Mouse (Mus musculus) thymus, adult 2 months (tissue): Measurements from ENCODE around the gene Fyttd1.

Source experiments
- CTCF ChIP-seq: fragments of 200-500 bp; IDR thresholded peaks from 2 replicates; pipeline ENCODE4 v1.5.1; 2012; ENCODE audit warnings: mild to moderate bottlenecking, control low read depth, low read length, moderate library complexity, borderline replicate concordance; ENCODE audit not compliant: control insufficient read depth, poor library complexity, insufficient read depth; ENCODE audit errors: extremely low read depth
- POLR2A ChIP-seq: fragments of 200-500 bp; IDR thresholded peaks from 2 replicates; pipeline ENCODE4 v1.6.1; 2012; ENCODE audit warnings: mild to moderate bottlenecking, low read length, control low read depth, moderate library complexity; ENCODE audit not compliant: control insufficient read depth, poor library complexity, insufficient read depth; ENCODE audit errors: extremely low read depth

GRCm38 (mm10) chr16:32870231-32870630 is 7.1 kb upstream of the Fyttd1 start:
- TF ChIP-seq CTCF (no peak), POLR2A (no peak)
